Mouse (Mus musculus) heart, embryonic 11.5 days (tissue): Measurements from ENCODE around the gene Zg16. TPM values are rescaled to one million over a fixed set of nuclear protein-coding genes. Genes with fewer than 3 reads are reported as not detected.
"Not testable (repeated sequence)": the region's sequence is repeated elsewhere in the genome, so short reads cannot be mapped to it uniquely, and the experiment has no call there.

Experiments
- ATAC-seq: fragments of 200-750 bp; cut with Nextera tagmentation; replicated peaks from 2 replicates; pipeline ENCODE4 v1.8.0; 2017; ENCODE audit warnings: moderate library complexity; ENCODE audit not compliant: insufficient number of reproducible peaks, low FRiP score, low TSS enrichment
- H3K27ac ChIP-seq: fragments of 300-500 bp; sonication (generic); 2 replicates; pipeline ENCODE4 v1.5.1; 2014; ENCODE audit warnings: mild to moderate bottlenecking, low read depth, low read length
- H3K27me3 ChIP-seq: fragments of 300-500 bp; sonication (generic); 2 replicates; pipeline ENCODE4 v1.6.1; 2014; ENCODE audit warnings: mild to moderate bottlenecking, low read length, mixed read lengths; ENCODE audit not compliant: control insufficient read depth, insufficient read depth
- H3K36me3 ChIP-seq: fragments of 300-500 bp; sonication (generic); 2 replicates; pipeline ENCODE4 v1.6.1; 2014; ENCODE audit warnings: mild to moderate bottlenecking, low read length, moderate library complexity, mixed read lengths; ENCODE audit not compliant: control insufficient read depth, insufficient read depth
- H3K4me1 ChIP-seq: fragments of 300-500 bp; sonication (generic); 2 replicates; pipeline ENCODE4 v1.6.1; 2014; ENCODE audit warnings: low read length; ENCODE audit not compliant: control insufficient read depth, insufficient read depth
- H3K4me2 ChIP-seq: fragments of 300-500 bp; sonication (generic); 2 replicates; pipeline ENCODE4 v1.6.1; 2014; ENCODE audit warnings: mild to moderate bottlenecking, moderate library complexity
- H3K4me3 ChIP-seq: fragments of 300-500 bp; sonication (generic); 2 replicates; pipeline ENCODE4 v1.5.1; 2014; ENCODE audit warnings: low read depth, low read length
- H3K9ac ChIP-seq: fragments of 300-500 bp; sonication (generic); 2 replicates; pipeline ENCODE4 v1.6.1; 2014; ENCODE audit warnings: mild to moderate bottlenecking, low read depth, low read length, moderate library complexity
- H3K9me3 ChIP-seq: fragments of 300-500 bp; sonication (generic); replicated peaks from 2 replicates; pipeline ENCODE4 v1.6.1; 2016; ENCODE audit warnings: low read length; ENCODE audit not compliant: control insufficient read depth
- WGBS: fragments of 180-500 bp; shearing (Covaris S2); extraction: QIAGEN DNeasy Blood & Tissue Kit; methylation state at CpG from one replicate; pipeline ENCODE4 v1.1.7; 2014; ENCODE audit not compliant: insufficient replicate concordance; 5-methylcytosine and 5-hydroxymethylcytosine counted together
- polyA plus RNA-seq: library from polyadenylated mRNA; unstranded; fragments of >200 nt; fragmentation: Nextera tagmentation; extraction: Ambion mirVana; gene quantifications from 2 replicates; pipeline ENCODE4 v1.2.1, GENCODE M21; 2014

Zg16 gene
- polyA plus RNA-seq, 1 experiment from 2014 or later: not detected

DNA sequence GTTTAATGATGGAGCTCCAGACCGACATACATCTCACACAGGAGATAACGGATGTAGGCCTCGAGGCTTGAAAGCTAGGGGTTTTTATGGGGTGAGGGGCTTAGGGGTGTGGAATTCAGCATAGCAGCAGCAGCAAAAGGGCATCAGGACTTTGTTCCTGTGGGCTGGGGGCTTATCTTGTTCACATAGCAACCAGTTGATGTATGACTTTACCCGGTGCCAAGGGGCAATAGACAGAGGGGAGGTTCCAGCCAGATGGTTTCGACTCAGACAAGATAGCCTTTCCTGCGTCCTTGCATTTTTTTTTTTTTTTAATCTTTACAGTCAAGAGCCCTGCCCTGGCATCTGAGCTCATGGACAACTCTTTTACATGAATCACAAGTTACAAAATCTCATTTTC lies 1.4 kb downstream of the Zg16 start:
- H3K9me3 ChIP-seq: not testable (repeated sequence)
- WGBS: 30% methylated on average over 6 of the region's 6 CpGs

DNA sequence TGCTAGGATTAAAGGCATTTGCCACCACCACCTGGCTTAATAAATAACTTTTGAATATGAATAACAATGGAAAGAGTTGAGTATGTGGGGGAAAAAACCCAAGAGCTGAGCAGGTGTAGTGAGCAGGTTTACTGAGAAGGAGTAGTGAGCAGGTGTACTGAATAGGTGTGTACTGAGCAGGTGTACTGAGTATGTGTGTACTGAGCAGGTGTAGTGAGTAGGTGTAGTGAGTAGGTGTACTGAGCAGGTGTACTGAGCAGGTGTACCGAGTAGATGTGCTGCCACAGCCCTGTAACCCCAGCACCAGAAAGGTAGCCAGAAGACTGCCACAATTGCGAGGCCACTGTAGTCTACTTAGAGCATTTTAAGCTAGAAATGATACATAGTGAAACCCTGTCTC lies 2.3 kb downstream of the Zg16 start:
- H3K27ac ChIP-seq: no peak overlapping the region
- no peaks in the 10 kb centered on the region for H3K27me3 ChIP-seq
- 80% methylated on average over 2 of the region's 2 CpGs for WGBS
- H3K36me3 ChIP-seq: no peaks in the 10 kb centered on the region
- no peak overlapping the region for H3K9ac ChIP-seq
- peaks cover 7% of the 10 kb centered on the region; the same call in 1 of the 2 replicates for H3K4me1 ChIP-seq
- no peak overlapping the region for H3K4me3 ChIP-seq
- no peak for ATAC-seq
- no peak overlapping the region for H3K4me2 ChIP-seq
- H3K9me3 ChIP-seq: no peaks in the 10 kb centered on the region

More for the DNA sequence above, 1.4 kb downstream of the Zg16 start:
- not testable (repeated sequence) for ATAC-seq, H3K27ac ChIP-seq, H3K4me1 ChIP-seq, H3K4me3 ChIP-seq, H3K27me3 ChIP-seq, H3K4me2 ChIP-seq, H3K36me3 ChIP-seq, H3K9ac ChIP-seq

DNA sequence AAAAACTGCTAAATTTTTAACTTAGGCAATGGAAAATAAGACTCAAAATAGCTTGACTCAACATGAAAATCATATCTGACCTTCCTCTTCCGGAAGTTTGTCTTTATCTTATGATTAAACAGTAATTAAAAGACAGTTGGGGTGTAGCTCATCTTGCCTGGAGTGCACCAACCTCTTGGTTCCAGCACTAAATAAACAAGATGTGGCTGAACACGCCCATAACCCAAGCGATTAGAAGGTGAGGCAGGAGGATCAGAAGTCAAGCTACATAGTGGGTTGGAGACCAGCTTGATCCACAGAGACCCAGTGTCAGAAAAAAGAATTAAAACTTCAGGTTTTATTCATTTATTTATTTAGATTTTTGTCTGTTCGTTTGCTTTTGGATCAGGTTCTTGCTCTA lies 3.4 kb downstream of the Zg16 start:
- no peak for ATAC-seq
- Histone ChIP-seq H3K27ac (no peak overlapping the region), H3K9me3 (no peaks in the 10 kb centered on the region), H3K4me1 (no peaks in the 10 kb centered on the region; the same call in 1 of the 2 replicates), H3K9ac (no peak overlapping the region), H3K4me3 (no peak overlapping the region), H3K4me2 (no peak overlapping the region), H3K36me3 (no peaks in the 10 kb centered on the region), H3K27me3 (no peaks in the 10 kb centered on the region)
- 78% methylated on average over 4 of the region's 4 CpGs for WGBS

DNA sequence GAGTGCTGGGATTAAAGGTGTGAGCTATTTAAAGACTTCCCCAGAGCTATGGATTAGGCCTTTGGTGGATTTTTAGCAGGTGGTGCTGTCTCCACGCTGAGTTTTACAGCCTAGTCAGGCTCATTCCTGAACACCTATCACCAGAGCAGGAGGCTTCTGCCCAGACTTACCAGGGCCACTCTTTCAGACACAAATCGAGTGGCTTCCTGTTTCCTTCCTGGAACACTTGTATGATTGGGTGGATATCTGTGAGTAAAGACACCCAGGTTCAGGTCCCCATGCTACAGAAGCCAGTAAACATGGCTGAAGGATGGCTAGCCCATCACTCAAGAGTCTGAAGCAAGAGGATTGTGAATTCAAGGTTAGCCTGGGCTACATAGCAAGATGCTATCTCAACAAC lies 4.1 kb downstream of the Zg16 start:
- Histone ChIP-seq H3K4me3 (no peak overlapping the region), H3K9ac (no peak overlapping the region), H3K9me3 (no peaks in the 10 kb centered on the region), H3K27ac (no peak overlapping the region), H3K4me2 (no peak overlapping the region), H3K36me3 (no peaks in the 10 kb centered on the region), H3K4me1 (no peaks in the 10 kb centered on the region), H3K27me3 (no peaks in the 10 kb centered on the region)
- WGBS: 41% methylated on average over 2 of the region's 2 CpGs
- no peak for ATAC-seq

DNA sequence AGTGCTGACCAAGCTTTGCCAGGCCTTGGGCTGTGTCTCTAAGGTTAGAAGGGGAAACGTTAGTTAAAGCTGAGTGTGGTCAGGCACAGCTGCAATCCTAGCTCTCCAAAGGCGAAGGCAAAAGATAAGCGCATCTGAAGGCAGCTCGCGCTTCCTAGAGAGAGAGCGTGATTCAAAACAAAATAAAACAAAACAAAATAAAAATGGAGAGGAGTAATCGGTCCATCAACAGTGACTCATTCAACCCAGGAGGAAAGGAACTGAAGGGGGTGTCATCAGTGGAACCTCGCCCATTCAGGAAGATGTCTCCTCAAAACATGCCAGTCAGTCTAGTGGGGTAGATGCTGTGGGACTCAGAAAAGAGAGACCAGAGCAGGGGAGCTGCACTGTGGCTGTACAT lies 4.9 kb downstream of the Zg16 start:
- no peaks in the 10 kb centered on the region for H3K4me1 ChIP-seq
- H3K27me3 ChIP-seq: no peaks in the 10 kb centered on the region
- no peak for ATAC-seq
- WGBS: 65% methylated on average over 8 of the region's 8 CpGs
- no peaks in the 10 kb centered on the region for H3K9me3 ChIP-seq
- no peak overlapping the region for H3K4me3 ChIP-seq
- H3K4me2 ChIP-seq: no peak overlapping the region
- no peaks in the 10 kb centered on the region for H3K36me3 ChIP-seq
- H3K27ac ChIP-seq: no peak overlapping the region
- H3K9ac ChIP-seq: no peak overlapping the region

DNA sequence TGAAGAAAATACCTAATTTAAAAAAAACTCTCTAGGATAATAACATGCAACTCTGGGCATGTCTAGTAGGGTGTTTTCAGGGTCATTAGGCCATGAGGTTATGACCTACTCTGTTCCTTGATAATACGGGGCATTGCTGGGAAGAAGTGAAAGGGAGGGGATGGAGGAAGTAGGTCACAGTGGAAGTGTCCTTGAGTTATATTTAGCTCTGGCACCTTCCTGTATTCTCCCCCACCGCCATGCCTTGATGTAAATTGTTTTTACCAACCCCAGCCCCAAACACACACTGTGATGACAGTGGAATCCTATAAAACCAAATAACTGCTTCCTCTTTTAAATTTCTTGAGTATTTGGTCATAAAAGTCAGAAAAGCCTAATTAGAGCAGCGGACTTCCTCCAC lies 7.1 kb downstream of the Zg16 start:
- Histone ChIP-seq H3K4me1 (peaks cover 3% of the 10 kb centered on the region; the same call in 1 of the 2 replicates), H3K27ac (no peak overlapping the region), H3K4me2 (no peak overlapping the region), H3K36me3 (no peaks in the 10 kb centered on the region), H3K9me3 (no peaks in the 10 kb centered on the region), H3K27me3 (no peaks in the 10 kb centered on the region), H3K4me3 (no peak overlapping the region), H3K9ac (no peak overlapping the region)
- no peak for ATAC-seq
- WGBS: 50% methylated on average over 3 of the region's 3 CpGs

DNA sequence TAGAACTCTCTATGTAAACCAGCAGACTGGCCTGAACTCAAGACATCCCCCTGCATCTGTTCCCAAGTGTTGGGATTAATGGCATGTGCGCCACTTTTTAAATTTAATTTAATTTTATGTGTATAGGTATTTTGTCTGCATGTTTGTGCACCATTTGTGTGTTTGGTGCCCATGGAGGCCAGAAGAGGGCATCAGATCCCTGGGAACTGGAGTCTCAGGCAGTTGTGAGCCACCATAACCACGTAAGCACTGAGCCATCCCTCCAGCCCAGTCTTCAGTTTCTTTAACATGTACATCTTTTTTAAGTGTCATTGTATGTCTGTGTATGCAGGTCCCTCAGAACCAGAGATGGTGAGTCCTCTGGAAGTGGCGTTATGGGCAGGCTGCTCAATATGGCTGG lies 9.4 kb downstream of the Zg16 start:
- Histone ChIP-seq H3K9ac (no peak overlapping the region), H3K27me3 (no peaks in the 10 kb centered on the region), H3K9me3 (no peaks in the 10 kb centered on the region), H3K36me3 (no peaks in the 10 kb centered on the region), H3K4me1 (peaks cover 3% of the 10 kb centered on the region; the same call in 1 of the 2 replicates), H3K4me2 (no peak overlapping the region), H3K27ac (no peak overlapping the region), H3K4me3 (no peak overlapping the region)
- WGBS: 77% methylated on average over 3 of the region's 3 CpGs
- no peak for ATAC-seq

DNA sequence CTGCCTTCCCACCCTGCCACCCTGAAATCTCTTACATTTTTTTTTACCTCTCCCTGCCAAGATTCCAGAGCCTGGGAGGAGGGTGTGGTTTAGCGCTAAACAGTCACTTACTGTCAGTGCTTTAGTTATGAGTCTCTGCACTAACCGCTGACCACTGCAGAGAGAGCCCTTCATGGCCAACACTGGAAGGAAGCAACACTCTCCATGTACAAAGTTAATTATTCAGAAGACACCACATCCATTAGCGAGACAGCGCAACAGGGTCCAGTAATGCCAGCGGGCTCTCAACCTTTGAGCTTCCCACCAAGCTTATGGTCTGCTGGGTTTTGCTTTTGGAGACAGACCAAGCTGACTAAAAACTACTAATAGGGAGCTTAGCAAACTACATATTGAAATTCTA lies 10.9 kb downstream of the Zg16 start:
- ATAC-seq: no peak
- Histone ChIP-seq H3K27ac (no peak overlapping the region), H3K36me3 (no peaks in the 10 kb centered on the region), H3K4me1 (peaks cover 3% of the 10 kb centered on the region; the same call in 1 of the 2 replicates), H3K9ac (no peak overlapping the region), H3K27me3 (no peaks in the 10 kb centered on the region), H3K4me2 (no peak overlapping the region), H3K9me3 (no peaks in the 10 kb centered on the region), H3K4me3 (no peak overlapping the region)
- 78% methylated on average over 5 of the region's 5 CpGs for WGBS

DNA sequence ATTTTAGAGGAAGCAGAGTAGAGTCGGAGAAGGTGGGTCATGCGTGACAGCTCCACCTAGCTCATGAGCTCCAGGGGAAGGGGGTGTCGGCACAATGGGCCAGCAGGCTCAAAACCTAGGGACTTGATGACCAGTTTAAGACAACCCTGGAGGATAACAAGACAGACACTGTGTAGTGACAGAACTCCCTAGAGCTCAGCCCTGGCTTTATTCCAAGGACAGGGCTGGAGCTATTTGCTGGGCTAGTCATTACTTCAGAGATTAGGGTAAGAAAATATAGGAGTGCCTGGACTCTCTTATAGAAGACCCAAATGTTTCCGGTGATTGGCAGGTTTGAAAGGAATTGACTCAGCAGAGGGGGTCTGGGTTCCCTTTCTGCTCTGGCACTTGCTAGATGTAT lies 13.9 kb downstream of the Zg16 start:
- H3K9ac ChIP-seq: no peak overlapping the region
- H3K4me3 ChIP-seq: no peak overlapping the region
- no peaks in the 10 kb centered on the region for H3K27me3 ChIP-seq
- peaks cover 3% of the 10 kb centered on the region; the same call in 1 of the 2 replicates for H3K4me1 ChIP-seq
- H3K4me2 ChIP-seq: no peak overlapping the region
- no peaks in the 10 kb centered on the region for H3K36me3 ChIP-seq
- WGBS: 82% methylated on average over 4 of the region's 4 CpGs
- no peak overlapping the region for H3K27ac ChIP-seq
- ATAC-seq: no peak
- H3K9me3 ChIP-seq: no peaks in the 10 kb centered on the region
